Mouse (Mus musculus) embryonic fibroblast, embryonic 13.5 days (primary cell): ENCODE results near the gene Il31ra.

Experiments used
- CTCF ChIP-seq: IDR thresholded peaks from 2 replicates; pipeline ENCODE4 v1.5.1; 2011; ENCODE audit warnings: mild to moderate bottlenecking, control low read depth, low read length, moderate library complexity, borderline replicate concordance; ENCODE audit not compliant: insufficient read depth
- POLR2A ChIP-seq: IDR thresholded peaks from 2 replicates; pipeline ENCODE4 v1.6.1; 2011; ENCODE audit warnings: low read depth, mild to moderate bottlenecking, control low read depth, low read length, moderate library complexity

DNA sequence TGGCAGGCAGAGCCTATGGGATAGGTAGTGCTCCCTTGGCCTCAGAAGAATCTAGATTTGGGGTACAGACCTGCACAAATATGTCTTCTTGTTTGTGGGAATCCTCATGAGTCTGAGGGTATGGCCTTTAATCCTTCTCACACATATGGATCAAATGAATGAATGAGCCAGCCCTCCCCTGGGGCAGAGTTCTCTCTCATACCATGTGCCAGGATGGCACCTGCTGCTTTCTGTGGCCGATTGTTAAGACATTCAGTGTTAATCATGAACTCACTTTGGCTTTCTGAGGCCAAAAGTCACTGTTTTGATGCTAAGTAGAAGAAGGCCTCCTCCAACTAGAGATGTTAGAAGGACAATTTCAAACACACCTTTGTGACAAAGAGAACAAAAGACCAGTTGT lies 67.0 kb downstream of the Il31ra start:
- no peak for TF ChIP-seq CTCF
- TF ChIP-seq POLR2A, result no peak
